Mouse (Mus musculus) left cerebral cortex, postnatal 36 days (tissue): ENCODE results near the gene Hectd4. TPM values are rescaled to one million over a fixed set of nuclear protein-coding genes. Genes with fewer than 3 reads are reported as not detected.
"Not testable (repeated sequence)": the region's sequence is repeated elsewhere in the genome, so short reads cannot be mapped to it uniquely, and the experiment has no call there.

Experiments used
- DNase-seq, 2 experiments: peaks; one replicate each; pipeline ENCODE4 v3.0.0; 2021 to 2022; ENCODE audit warnings: low spot score in 2 of 2, mixed read lengths in 1 of 2
- intact Hi-C: fragments of 180-260 bp; cut with DNase I; formaldehyde crosslinking; loops from one replicate; pipeline ENCODE4 v1.15.1; 2025
- total RNA-seq, 2 experiments: library from RNA; stranded (reverse); gene quantifications; 2 replicates each; pipeline ENCODE4 v1.2.3; 2021

Gene Hectd4
- total RNA-seq, 2 experiments from 2014 or later = 180 to 207 TPM

DNA sequence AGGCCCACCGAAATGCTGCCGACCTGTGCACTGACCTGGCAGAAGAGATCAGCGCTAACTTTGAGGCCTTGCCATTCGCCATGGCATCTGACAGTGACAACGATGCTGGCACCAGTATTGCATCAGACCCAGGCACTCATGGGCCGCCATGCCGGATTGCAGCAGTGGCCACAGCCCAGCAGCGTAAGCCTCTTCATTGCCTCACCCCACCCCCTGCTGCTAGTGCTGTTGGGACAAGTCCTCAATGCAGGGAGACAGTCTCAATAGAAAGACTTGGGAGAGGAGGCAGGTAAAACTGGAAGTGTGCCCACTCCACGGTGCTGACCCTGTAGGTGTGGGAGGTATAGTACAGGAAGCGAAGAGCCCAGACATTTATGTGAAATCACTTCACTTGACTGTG is 111.7 kb downstream of the Hectd4 start:
- DNase-seq = no peak
- intact Hi-C loops = no loop called here

DNA sequence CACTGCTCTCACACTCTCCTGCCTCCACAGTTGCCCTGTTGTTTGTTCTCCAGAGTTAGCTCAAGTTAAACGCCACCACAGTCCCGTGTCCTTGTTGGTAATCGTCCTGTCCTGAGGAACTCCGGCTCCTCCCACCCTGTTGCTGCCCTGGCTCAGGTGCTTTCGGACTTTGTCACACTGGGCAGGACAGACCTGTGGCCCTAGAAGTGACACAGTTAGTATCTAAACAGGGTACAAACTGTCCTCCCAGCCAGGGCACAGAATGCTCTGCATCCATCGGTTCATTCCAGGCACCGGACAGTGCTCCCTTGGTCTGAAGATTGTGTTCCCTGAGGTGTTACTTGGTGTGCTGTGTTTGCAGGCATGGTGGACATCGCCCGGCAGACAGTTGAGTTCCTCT is 114.0 kb downstream of the Hectd4 start:
- no peak for DNase-seq
- intact Hi-C loops = no loop called here

DNA sequence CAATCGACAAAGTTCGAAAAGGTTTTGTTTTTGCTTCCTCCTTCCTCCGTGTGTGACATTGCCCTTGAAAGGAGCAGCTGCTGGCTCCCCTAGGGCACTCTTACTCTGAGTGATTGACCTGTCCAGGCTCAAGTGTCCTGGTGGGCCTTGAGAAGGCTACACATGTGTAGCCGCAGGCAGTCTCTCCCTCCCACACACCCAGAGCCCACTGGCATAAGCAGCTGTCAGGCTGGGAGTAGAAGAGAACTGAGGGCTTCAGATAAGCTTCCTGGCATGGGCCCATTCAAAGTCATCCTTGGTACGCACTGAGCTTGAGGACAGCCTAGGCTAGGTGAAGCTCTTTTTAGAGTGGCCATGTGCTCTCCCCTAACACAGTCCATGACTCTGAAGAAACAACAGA is 114.4 kb downstream of the Hectd4 start:
- DNase-seq = no peak
- intact Hi-C loops = no loop called here

DNA sequence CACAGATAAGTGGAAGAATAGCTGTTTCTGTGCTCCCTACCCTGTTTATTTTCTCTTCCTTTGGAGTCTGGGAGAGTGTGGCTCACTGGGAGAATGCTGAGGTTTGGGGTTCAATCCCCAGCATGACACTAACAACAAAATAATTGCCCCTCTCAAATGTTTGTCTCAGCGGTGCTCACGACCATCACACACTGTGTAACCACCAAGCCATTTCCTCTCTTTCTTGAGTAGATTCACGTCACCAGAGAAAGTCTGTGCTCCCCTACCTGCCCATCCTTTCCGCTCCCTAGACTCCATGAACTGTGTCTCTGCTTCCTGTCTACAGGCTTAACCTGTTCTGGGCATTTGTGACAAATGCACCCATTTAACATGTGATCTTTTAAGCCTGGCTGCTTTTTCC is 115.4 kb downstream of the Hectd4 start:
- intact Hi-C loops = no loop called here
- DNase-seq = no peak

DNA sequence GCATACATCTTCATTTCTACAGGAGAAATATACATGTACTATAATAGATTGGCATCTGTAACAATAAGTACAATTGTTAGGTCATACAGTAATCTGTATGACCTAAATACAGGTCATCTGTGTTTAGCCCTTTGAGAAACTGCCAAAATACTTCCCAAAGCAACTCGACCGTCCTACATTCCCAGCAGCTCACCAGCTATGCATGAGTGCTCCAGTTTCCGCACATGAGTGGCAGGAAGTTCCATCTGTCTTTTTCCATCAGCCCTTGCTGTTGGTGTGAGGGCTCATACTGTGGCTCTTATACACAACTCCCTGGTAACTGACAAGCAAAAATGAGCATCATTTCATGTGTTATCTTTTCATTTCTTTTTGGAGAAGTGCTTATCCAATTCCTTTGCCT is 116.0 kb downstream of the Hectd4 start:
- intact Hi-C loops = no loop called here
- no peak for DNase-seq

DNA sequence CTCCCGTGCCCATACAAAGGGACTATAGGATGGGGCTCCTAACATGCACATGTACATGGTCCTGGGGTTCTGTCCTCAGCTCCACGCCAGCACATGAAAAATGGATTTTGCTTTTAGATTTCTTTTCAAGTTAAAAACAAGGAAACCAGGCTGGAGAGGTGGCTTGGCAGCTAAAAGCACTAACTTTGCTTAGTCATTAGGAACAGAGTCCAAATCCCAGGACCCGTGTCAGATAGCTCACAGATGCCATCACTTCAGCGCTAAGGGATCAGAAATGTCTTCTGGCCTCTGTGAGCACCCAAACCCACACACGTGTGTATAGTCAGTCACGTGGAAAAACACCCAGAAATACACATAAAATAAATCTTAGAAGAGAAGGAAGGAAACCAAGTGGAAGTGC is 116.8 kb downstream of the Hectd4 start:
- intact Hi-C loops = no loop called here

DNA sequence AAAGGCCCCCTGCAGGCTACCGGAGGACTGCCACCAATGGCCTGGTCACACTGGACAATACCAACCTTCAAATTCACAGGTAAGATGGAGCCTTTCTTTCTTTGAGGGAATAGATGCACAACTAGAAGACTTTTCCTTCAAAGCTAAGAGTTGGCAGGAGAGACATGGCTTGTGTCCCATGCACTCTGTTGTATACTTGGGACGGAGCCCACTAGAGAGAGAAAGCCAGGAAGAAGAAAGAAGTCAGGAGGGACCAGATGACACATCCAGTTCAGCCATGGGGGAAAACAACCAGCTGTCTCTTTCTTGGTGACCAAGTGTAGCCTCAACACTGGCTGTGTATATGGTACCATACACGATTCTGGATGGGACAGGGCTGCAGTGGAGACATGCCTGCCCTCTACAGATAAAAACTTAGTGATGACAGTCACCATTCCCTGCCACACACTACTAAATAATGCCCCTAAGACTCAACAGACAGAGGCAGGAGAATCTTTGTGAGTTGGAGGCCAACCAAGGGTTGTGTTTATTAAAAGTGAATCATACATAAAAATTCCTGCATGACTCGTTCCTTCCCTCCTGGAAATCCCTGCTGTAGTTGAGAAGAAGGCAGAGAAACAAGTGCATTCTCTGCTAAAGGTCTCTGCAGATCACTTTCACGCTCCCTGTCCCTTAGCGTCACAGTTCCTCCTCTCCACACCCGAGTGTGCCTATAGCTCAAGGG is 119.7 kb downstream of the Hectd4 start:
- no peak for DNase-seq
- intact Hi-C loops = no loop called here

More for the DNA sequence above, 116.8 kb downstream of the Hectd4 start:
- no peak for DNase-seq

DNA sequence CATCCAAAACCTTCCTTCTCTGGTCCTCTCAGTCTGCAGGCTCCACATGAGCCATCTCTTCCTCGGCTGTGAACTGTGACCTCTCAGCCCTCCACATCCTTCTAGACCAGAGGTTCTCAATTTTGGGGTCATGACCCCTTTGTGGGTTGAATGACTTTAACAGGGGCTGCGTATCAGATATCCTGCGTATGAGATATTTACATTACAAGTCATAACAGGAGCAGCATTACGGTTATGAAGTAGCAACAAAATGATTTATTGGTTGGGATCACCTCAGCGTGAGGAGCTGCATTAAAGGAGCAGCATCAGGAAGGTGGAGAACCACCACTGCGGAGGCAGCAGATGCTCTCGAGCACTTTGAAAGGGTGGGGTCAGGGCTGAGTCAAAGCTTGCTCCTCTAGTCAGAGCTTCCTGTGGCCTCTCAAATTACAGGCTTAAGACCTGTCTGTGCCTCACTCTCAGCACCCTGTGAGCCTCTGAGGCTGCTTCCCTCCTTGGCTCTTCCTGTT is 121.0 kb downstream of the Hectd4 start:
- intact Hi-C loops = no loop called here
- DNase-seq = no peak

DNA sequence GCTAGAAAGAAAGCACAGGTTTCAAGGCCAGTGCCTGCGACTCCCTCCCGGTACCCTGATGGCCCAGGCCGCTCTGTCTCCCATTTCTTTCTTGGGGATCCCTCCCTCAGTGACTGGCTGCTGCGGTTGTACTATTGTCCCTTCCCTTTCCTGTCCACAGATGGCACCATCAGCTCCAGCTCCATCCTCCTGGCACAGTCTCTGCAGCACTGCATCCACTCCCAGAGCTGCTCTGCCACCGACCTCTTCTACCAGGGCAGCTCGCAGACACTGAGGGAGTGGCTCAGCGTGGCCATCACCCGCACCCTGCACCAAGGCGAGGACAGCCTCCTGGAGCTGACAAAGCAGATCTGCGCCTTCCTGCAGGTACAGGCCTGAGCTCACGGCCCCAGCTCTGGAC is 122.5 kb downstream of the Hectd4 start:
- no peak for DNase-seq
- intact Hi-C loops = no loop called here

DNA sequence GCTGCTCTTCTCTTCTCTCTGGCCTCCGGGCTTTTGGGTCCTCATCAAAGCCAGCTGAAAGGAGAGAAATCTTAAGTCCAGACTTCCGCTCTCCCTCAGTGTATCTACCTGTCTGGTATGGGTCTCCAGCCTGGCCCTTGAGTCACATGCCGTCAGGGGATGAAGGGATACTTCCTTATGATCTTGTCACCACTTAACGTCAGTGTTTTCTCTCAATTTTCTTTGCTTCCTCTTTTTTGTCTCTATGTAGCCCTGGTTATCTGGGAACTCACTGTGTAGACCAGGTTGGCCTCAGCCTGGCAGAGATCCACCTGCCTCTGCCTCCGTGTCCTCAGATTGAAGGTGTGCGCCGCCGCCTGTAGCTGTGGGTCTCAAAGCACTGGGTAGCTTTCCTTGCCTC is 124.0 kb downstream of the Hectd4 start:
- intact Hi-C loops = no loop called here
- DNase-seq = no peak

DNA sequence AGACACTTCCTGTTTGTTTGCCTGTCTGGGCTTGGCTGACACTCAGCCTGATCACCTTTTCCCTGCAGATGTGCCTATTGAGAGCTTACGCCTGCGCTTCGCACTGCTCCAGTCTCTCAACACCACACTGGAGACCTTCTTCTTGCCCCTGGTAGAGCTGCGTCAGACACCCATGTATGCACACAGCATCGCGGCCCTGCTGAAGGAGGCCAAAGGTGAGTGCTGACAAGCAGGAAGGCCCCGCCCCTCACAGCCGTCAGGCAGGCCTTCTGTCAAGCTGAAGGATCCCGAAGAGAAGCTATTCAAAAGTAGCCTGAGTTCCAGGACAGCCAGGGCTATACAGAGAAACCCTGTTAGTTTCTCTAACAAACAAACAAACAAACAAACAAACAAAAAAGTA is 139.2 kb downstream of the Hectd4 start:
- DNase-seq = no peak
- intact Hi-C loops = no loop called here

DNA sequence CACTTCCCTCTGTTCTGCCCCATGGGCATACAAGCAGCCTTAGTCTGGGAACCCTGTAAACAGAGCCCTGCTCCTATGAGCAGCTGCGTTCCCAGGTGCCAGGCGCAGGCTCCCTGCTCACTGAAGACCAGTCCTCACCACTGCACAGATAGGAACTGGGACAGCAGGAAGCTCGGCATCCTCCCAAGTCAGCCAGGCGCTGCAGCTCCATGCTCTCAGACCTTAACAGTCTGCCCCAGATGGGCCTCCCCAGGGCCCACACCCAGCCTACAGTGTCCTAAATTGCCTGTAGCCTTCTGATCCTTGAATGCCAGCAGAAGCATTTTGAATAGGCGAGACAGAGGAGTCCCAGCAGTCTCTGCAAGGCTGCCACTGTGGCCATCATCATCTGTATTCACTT is 141.7 kb downstream of the Hectd4 start:
- intact Hi-C loops = no loop called here
- DNase-seq = no peak

DNA sequence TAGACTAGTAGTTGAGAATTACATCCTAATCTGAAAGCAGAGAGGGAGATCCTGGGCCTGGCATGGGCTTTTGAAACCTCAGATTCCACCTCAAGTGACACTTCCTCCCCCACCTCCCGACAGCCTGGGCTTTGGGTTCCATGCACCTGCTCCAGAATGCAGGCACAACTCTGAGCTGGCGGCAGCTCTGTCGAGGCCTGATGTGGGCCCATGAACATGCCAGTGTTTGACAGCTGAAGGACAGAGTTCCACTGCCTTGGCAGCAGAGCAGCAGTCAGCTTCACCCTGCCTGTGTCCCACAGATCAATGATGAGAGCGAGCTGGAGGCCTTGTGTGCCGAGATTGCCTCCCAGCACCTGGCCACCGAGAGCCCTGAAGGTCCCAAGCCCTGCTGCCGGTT is 143.4 kb downstream of the Hectd4 start:
- intact Hi-C loops = no loop called here

DNA sequence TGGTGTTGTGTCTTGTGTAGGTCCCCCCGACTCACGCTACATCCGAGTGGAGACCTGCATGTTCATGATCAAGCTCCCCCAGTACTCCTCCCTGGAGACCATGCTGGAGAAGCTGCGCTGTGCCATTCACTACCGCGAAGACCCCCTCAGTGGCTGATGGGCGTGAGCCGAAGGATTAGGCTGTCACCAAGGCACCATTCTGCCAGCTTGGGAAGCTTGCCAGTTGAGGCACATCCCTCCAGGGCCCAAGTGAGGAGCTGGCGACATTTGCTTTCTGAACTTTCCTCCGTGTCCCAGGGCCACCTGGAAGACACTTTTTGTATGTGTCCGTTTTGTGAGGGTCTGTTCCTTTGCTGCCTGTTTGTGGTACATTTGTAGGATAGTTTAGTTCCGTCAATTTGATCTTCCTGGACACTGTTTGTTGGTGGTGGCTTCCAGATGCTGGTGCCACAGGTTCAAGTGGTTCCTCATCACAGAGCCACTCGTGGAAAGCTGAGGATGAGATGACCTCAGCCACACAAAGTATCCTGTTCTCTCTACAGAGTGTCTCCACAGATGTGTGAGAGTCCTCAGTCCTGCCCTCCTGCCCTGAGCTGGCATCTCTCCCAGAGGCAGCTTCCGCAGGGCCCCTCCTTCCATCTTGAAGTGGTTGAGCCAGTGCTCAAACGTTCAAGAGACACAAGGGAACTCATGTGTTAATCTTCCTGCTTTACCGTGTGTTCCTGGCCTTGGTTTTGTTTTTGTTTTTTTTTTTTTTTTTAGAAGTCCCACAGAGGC is 146.6 kb downstream of the Hectd4 start:
- DNase-seq = no peak
- intact Hi-C loops = no loop called here

More for the DNA sequence above, 143.4 kb downstream of the Hectd4 start:
- no peak for DNase-seq

DNA sequence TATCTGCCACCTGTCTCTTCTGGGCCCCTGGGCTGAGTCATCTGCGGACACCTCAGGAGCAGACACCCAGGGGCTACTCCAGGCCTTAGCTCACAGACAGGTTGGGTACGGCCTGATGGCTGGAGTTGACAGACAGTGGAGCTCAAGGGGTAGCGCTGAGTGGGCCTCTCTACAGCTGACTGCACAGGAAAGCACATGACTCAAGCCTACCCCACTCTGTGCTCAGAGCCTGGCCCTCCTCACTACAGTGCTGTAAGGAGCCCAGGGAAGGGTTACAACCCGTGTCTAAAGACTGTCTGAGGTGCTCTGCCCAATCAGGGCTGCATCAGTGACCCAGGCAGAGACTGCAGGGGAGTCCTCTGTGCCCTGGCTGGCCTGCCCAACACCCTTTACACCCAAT is 147.2 kb downstream of the Hectd4 start:
- no peak for DNase-seq
- intact Hi-C loops = no loop called here

DNA sequence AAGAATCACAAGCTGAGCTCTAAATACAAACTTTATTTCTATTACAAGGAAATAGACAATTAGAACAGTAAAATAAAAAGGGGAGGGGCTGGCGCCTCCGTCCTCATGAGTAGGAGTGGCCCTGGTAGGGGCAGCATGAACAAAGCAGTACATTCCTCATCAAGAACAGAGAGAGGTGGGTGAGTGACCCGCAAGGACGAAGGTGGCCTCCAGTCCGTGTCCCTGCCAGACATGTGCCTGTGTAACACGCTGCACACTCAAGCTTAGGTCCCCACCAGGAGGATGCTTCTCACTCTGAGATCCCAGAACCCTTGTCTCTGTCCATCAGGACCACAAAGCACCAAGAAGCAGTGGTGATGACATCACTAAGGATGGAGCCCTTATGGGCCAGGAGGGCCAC is 151.7 kb downstream of the Hectd4 start:
- intact Hi-C loops = no loop called here

DNA sequence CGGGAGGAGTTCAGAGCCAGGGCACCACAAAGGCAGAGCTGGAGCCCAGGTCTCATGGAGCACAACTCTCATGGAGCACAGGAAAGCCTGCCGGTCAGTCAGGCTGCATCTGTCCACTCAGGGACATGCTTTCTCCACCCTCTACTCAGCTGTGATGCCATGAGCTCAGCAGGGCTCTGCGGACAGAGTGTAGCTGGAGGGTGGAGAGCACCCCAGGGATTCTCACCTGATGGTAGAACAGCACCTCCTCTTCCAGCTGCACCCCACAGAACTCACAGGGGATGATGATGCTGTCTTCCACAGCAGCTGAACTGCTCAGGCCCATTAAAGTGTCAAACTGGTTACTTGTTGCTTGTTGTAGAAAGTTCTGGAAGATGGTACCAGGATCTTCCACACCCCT is 154.8 kb downstream of the Hectd4 start:
- no peak for DNase-seq
- intact Hi-C loops = no loop called here

More for the DNA sequence above, 151.7 kb downstream of the Hectd4 start:
- no peak for DNase-seq

DNA sequence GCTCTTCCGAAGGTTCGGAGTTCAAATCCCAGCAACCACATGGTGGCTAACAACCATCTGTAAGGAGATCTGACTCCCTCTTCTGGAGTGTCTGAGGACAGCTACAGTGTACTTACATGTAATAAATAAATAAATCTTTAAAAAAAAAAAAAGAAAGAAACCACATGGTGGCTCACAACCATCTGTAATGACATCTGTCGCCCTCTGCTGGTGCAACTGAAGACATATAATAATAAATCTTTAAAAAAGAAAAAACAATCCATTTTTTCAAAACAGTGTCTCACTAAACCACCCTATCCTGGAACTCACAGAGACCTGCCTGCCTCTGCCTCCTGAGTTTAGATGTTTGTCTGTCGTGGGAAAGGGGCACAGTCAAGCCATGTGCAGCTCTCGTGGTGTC is 157.0 kb downstream of the Hectd4 start:
- intact Hi-C loops, DNase-seq: not testable (repeated sequence)

DNA sequence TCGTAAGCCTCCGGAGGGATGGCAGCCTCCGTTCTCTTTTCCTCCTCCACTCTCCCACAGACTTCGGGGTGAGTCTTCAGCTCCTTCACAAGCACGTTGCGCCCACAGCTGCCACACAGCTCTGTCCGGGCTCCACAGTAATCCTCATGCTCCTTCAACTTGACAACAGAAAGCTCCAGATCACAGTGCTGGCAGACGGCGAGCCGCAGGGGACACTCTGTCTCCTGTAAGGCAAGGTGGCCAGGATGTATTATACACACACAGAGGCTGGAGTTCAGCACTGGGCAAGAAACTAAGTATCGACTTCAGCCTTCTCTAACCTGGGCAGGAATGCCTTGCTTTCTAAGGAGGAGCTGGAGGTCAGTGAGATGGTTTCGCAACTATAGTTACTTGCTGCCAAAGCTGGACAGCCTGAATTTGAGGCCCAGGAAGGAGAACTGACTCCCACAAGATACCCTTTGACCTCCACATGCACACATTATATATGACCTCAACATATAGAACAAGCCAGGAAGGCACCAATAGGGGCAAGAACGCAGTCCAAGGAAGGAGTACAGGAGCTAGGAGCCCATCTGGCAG is 158.7 kb downstream of the Hectd4 start:
- intact Hi-C loops = no loop called here
- peak in 1 of 2 experiments; percentile 26 for DNase-seq

DNA sequence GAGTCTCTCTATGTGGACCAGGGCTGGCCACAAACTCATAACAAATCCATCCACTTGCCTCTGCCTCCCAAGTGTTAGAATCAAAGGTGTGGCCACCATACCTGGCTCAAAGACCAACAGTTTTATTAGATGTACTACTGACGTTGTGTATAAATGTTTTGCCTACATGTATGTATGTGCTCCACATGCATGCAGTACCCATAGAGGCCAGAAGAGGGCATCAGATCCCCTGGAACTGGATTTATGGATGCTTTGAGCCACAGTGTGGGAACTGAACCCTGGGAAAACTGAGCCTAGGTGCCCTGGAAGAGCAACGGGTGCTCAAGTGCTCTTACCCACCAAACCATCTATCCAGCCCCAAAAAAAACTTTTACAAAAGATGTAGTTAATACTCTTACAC is 160.7 kb downstream of the Hectd4 start:
- DNase-seq = no peak
- intact Hi-C loops = no loop called here
